Mouse (Mus musculus): ENCODE results near the gene Ireb2. TPM values are rescaled to one million over a fixed set of nuclear protein-coding genes. Genes with fewer than 3 reads are reported as not detected.

The Ireb2 gene
- polyA plus RNA-seq, 1 experiment from 2014 or later: 9.7 TPM

DNA sequence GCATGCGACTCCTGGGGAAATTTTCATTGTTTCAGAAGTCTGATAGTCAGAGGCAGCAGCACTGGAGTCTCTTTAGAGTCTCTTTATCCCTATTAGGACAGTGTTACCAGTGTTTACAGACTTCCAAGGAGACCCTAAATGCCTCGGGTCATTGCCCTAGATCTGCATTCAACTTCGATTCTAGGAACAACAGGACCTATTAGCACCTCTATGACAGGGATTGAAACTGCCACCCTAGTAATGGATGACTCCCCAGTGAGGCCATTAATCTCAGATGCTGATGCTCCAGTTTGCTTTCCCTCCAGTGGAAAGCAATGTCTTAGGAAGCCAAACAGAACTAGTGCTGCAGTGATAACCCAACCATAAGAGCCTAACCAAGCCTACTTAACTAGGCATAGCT, 6.1 kb upstream of the Ireb2 start:
- no peak for ATAC-seq (ENCODE audit: low read depth)
- Histone ChIP-seq H3K27ac (ENCODE audit: low read length) (no peak overlapping the region), H3K4me2 (ENCODE audit: low read depth, low read length) (no peak overlapping the region), H3K9me3 (replicated peaks; ENCODE audit: control insufficient read depth, low read length) (no peaks in the 10 kb centered on the region), H3K36me3 (ENCODE audit: control insufficient read depth, insufficient read depth) (no peaks in the 10 kb centered on the region), H3K9ac (ENCODE audit: low read depth, low read length) (no peak overlapping the region), H3K4me3 (ENCODE audit: low read depth, low read length) (no peak overlapping the region), H3K27me3 (ENCODE audit: control insufficient read depth, insufficient read depth, low read depth, low read length) (no peaks in the 10 kb centered on the region), H3K4me1 (ENCODE audit: control insufficient read depth, low read depth, low read length) (peaks cover 2% of the 10 kb centered on the region)
- WGBS (ENCODE audit: insufficient replicate concordance): 27% methylated on average over 3 of the region's 3 CpGs

DNA sequence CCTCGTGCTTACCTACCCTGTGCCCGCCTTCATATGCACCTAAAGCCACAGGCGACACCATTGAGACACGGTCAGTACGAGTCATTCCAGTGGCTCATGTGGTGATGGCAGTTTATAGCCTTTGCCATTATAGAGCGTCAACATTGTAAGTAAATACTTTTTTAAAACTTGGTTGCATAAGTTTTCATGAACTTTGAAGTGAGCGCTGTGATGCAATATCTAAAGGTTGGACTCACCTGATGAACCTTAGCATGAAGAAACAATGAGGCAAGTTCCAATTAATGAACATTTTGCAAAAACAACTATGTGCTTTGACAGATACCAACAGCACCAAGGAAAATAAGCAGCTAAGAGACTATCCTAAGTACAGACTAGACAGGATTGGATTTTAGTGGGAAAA, 3.1 kb upstream of the Ireb2 start:
- ATAC-seq (ENCODE audit: low read depth): no peak; the same call in 1 of the 2 replicates
- 61% methylated on average over 7 of the region's 7 CpGs for WGBS (ENCODE audit: insufficient replicate concordance)
- no peak overlapping the region for H3K9ac ChIP-seq (ENCODE audit: low read depth, low read length)
- H3K9me3 ChIP-seq (replicated peaks; ENCODE audit: control insufficient read depth, low read length): no peaks in the 10 kb centered on the region
- no peaks in the 10 kb centered on the region for H3K27me3 ChIP-seq (ENCODE audit: control insufficient read depth, insufficient read depth, low read depth, low read length)
- peaks cover 13% of the 10 kb centered on the region for H3K4me1 ChIP-seq (ENCODE audit: control insufficient read depth, low read depth, low read length)
- H3K4me3 ChIP-seq (ENCODE audit: low read depth, low read length): no peak overlapping the region
- H3K4me2 ChIP-seq (ENCODE audit: low read depth, low read length): no peak overlapping the region
- peak overlapping the region; percentile 74 for H3K27ac ChIP-seq (ENCODE audit: low read length)
- H3K36me3 ChIP-seq (ENCODE audit: control insufficient read depth, insufficient read depth): peaks cover 1% of the 10 kb centered on the region; the same call in 1 of the 2 replicates

DNA sequence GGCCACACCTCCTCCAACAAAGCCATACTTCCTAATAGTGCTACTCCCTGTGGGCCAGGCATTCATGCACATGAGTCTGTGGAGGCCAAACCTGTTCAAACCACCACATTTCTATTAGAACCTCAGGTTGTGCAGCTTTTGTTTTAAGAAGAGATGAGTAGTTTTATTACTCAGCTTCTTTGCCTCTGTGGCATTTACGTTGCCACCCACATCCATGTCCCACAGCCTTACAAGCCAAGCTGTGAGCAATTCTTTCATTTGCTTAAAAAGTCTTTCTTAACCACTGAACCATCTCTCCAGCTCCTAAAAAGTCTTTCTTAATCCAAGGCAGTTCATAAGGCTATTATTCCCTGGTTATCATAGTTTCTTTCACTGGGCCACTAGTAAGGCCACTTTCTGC, 15.2 kb downstream of the Ireb2 start:
- Histone ChIP-seq H3K4me2 (ENCODE audit: low read depth, low read length) (no peak overlapping the region), H3K27ac (ENCODE audit: low read length) (no peak overlapping the region), H3K4me1 (ENCODE audit: control insufficient read depth, low read depth, low read length) (no peaks in the 10 kb centered on the region), H3K27me3 (ENCODE audit: control insufficient read depth, insufficient read depth, low read depth, low read length) (no peaks in the 10 kb centered on the region), H3K9me3 (replicated peaks; ENCODE audit: control insufficient read depth, low read length) (no peaks in the 10 kb centered on the region), H3K4me3 (ENCODE audit: low read depth, low read length) (no peak overlapping the region), H3K9ac (ENCODE audit: low read depth, low read length) (no peak overlapping the region), H3K36me3 (ENCODE audit: control insufficient read depth, insufficient read depth) (peaks cover 9% of the 10 kb centered on the region)
- 92% methylated on average over 1 of the region's 1 CpGs for WGBS (ENCODE audit: insufficient replicate concordance)
- ATAC-seq (ENCODE audit: low read depth): no peak

DNA sequence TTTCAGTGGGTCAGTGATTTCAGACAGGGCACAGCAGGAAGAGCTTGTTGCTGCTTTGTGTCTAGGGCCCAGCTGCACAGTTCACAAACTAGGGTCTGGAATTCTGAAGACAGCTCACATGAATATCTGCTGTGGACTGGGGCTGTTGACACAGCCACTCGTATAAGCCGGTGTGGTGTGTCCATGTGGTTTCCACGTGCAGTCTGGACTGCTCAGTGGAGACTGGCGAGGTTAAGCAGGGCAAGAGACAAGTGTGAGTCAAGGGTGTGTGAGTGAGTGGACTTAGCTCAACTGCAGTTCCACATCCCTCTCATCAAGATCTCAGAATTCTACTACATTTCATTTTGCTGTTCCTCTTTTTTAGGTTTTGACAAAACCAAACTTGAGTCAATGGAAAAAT, 28.5 kb downstream of the Ireb2 start:
- ATAC-seq (ENCODE audit: low read depth): no peak
- peaks cover 19% of the 10 kb centered on the region for H3K36me3 ChIP-seq (ENCODE audit: control insufficient read depth, insufficient read depth)
- 82% methylated on average over 4 of the region's 4 CpGs for WGBS (ENCODE audit: insufficient replicate concordance)
- H3K9ac ChIP-seq (ENCODE audit: low read depth, low read length): no peak overlapping the region
- H3K4me1 ChIP-seq (ENCODE audit: control insufficient read depth, low read depth, low read length): no peaks in the 10 kb centered on the region
- H3K27ac ChIP-seq (ENCODE audit: low read length): no peak overlapping the region
- H3K9me3 ChIP-seq (replicated peaks; ENCODE audit: control insufficient read depth, low read length): no peaks in the 10 kb centered on the region
- H3K27me3 ChIP-seq (ENCODE audit: control insufficient read depth, insufficient read depth, low read depth, low read length): no peaks in the 10 kb centered on the region
- no peak overlapping the region for H3K4me2 ChIP-seq (ENCODE audit: low read depth, low read length)
- H3K4me3 ChIP-seq (ENCODE audit: low read depth, low read length): no peak overlapping the region

DNA sequence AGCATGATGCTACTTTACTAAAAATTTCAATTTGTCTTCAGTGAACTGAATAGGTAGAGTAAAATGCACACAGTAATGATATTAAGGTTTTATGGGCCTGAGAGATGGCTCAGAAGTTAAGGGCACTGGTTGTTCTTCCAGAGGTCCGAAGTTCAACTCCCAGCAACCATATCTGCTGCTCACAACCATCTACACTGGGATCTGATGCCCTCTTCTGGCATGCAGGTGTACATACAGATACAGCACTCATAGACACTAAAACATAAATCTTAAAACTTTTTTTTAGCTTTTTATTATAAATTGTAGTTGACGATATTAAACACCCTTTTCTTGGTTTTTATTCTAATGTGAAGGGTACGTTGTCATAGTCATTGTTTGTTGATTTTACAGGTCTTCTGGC, 33.5 kb downstream of the Ireb2 start:
- 74% methylated on average over 3 of the region's 3 CpGs for WGBS (ENCODE audit: insufficient replicate concordance)
- no peaks in the 10 kb centered on the region for H3K4me1 ChIP-seq (ENCODE audit: control insufficient read depth, low read depth, low read length)
- H3K4me2 ChIP-seq (ENCODE audit: low read depth, low read length): no peak overlapping the region
- no peaks in the 10 kb centered on the region for H3K27me3 ChIP-seq (ENCODE audit: control insufficient read depth, insufficient read depth, low read depth, low read length)
- no peak overlapping the region for H3K9ac ChIP-seq (ENCODE audit: low read depth, low read length)
- H3K27ac ChIP-seq (ENCODE audit: low read length): no peak overlapping the region
- H3K4me3 ChIP-seq (ENCODE audit: low read depth, low read length): no peak overlapping the region
- peaks cover 30% of the 10 kb centered on the region for H3K36me3 ChIP-seq (ENCODE audit: control insufficient read depth, insufficient read depth)
- no peaks in the 10 kb centered on the region for H3K9me3 ChIP-seq (replicated peaks; ENCODE audit: control insufficient read depth, low read length)
- ATAC-seq (ENCODE audit: low read depth): no peak

DNA sequence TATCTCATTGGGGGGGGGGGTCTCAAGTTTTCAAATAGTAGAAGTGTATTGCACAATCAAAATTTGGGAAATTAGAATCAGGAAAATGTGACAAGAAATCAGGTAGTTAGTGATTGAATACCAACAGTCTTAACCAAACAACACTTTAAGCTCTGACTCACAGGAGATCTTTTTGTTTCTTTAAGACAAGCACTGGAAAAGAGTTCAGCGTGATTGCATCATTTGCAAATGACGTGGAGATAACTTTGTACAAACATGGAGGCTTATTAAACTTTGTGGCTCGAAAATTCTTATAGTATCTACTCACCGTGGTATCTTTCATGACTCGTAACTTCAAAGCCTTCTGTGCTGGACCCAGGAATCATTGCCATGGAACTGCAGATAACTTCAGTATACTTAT, 45.9 kb downstream of the Ireb2 start:
- 77% methylated on average over 5 of the region's 5 CpGs for WGBS (ENCODE audit: insufficient replicate concordance)
- no peak overlapping the region for H3K9ac ChIP-seq (ENCODE audit: low read depth, low read length)
- no peak overlapping the region for H3K27ac ChIP-seq (ENCODE audit: low read length)
- H3K36me3 ChIP-seq (ENCODE audit: control insufficient read depth, insufficient read depth): peaks cover 12% of the 10 kb centered on the region; the same call in 1 of the 2 replicates
- H3K27me3 ChIP-seq (ENCODE audit: control insufficient read depth, insufficient read depth, low read depth, low read length): no peaks in the 10 kb centered on the region
- no peaks in the 10 kb centered on the region for H3K4me1 ChIP-seq (ENCODE audit: control insufficient read depth, low read depth, low read length)
- no peaks in the 10 kb centered on the region for H3K9me3 ChIP-seq (replicated peaks; ENCODE audit: control insufficient read depth, low read length)
- no peak overlapping the region for H3K4me3 ChIP-seq (ENCODE audit: low read depth, low read length)
- no peak overlapping the region for H3K4me2 ChIP-seq (ENCODE audit: low read depth, low read length)
- no peak for ATAC-seq (ENCODE audit: low read depth)

DNA sequence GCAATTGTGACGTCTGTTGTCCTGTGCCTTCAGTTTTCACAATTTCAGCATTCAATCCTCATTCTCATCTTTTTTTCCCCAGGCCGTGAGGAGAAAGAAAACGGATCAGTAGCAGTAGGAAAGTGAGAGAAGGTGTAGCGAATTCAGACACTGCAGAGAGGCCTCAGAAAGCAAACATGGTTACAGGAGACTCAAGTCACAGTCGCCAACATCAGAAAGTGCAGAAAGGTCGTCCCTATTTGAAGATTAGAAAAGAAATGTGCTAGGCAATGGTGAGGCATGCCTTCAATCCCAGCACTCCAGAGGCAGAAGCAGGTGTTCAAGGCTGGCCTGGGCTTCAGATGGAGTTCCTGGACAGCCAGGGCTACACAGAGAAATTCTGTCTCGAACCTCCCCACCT, 52.0 kb downstream of the Ireb2 start:
- H3K36me3 ChIP-seq (ENCODE audit: control insufficient read depth, insufficient read depth): no peaks in the 10 kb centered on the region
- no peak overlapping the region for H3K9ac ChIP-seq (ENCODE audit: low read depth, low read length)
- 56% methylated on average over 7 of the region's 7 CpGs for WGBS (ENCODE audit: insufficient replicate concordance)
- no peaks in the 10 kb centered on the region; the same call in 1 of the 2 replicates for H3K27me3 ChIP-seq (ENCODE audit: control insufficient read depth, insufficient read depth, low read depth, low read length)
- H3K27ac ChIP-seq (ENCODE audit: low read length): no peak overlapping the region
- H3K4me3 ChIP-seq (ENCODE audit: low read depth, low read length): no peak overlapping the region
- no peak for ATAC-seq (ENCODE audit: low read depth)
- no peaks in the 10 kb centered on the region for H3K4me1 ChIP-seq (ENCODE audit: control insufficient read depth, low read depth, low read length)
- no peaks in the 10 kb centered on the region for H3K9me3 ChIP-seq (replicated peaks; ENCODE audit: control insufficient read depth, low read length)
- no peak overlapping the region for H3K4me2 ChIP-seq (ENCODE audit: low read depth, low read length)

DNA sequence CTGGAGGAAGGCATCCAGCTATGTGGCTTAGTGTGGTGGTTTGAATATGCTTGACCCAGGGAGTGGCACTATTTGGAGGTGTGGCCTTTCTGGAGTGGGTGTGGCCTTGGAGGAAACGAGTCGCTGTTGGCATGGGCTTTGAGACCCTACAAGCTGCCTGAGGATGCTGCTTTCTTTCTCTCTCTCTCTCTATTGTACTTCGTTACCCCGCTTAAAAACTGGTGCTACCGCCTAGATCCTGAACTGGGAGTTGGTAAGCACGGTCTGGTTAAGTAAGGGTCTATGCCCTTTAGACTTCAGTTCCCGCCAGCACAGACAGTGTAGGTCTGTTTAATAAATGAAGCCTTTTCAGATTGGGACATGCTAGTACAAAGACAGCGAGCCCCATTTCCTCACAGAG, 52.8 kb downstream of the Ireb2 start:
- no peaks in the 10 kb centered on the region for H3K36me3 ChIP-seq (ENCODE audit: control insufficient read depth, insufficient read depth)
- WGBS (ENCODE audit: insufficient replicate concordance): 74% methylated on average over 8 of the region's 8 CpGs
- no peak overlapping the region for H3K4me3 ChIP-seq (ENCODE audit: low read depth, low read length)
- H3K4me1 ChIP-seq (ENCODE audit: control insufficient read depth, low read depth, low read length): no peaks in the 10 kb centered on the region
- H3K4me2 ChIP-seq (ENCODE audit: low read depth, low read length): peak overlapping the region; percentile 46; the same call in 1 of the 2 replicates
- no peaks in the 10 kb centered on the region for H3K9me3 ChIP-seq (replicated peaks; ENCODE audit: control insufficient read depth, low read length)
- no peaks in the 10 kb centered on the region; the same call in 1 of the 2 replicates for H3K27me3 ChIP-seq (ENCODE audit: control insufficient read depth, insufficient read depth, low read depth, low read length)
- H3K9ac ChIP-seq (ENCODE audit: low read depth, low read length): no peak overlapping the region
- no peak overlapping the region for H3K27ac ChIP-seq (ENCODE audit: low read length)
- ATAC-seq (ENCODE audit: low read depth): no peak

DNA sequence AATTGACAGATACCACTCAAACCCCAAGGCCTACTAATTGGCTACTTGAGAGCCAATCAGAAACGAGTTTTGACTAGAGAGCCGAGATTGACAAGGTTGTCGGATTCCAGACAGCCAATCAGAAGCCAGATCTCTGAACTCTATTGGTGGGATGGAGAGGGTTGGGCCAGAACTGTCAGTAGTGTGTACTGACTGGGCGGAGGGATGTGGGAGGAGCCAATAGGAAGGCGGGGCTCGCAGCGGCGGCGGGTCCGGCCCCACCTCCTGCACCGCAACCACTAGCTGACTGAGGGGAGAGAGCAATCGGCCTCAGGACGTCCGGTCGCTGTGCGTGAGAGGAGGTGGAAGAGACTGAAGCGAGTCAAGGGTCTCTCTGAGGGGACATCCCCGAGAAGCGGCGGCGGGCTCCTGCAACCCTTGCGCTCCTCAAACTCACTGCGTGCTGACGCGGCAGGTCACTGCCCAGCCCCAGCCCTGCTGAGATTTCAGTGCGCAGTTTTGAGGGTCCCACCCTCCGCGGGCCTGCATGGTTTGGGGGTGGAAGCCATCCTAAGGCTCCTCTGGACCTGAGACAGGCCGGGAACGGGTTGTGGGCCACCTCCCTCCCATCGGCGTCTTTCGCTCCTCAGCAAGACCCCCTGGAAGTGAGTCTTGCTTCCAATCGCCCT, 53.6 kb downstream of the Ireb2 start, which contains the start of gene Hykk:
Gene Hykk, plus strand, starts transcription at position 274 of the 668 bp plus-strand sequence.
- H3K27me3 ChIP-seq (ENCODE audit: control insufficient read depth, insufficient read depth, low read depth, low read length): no peaks in the 10 kb centered on the region; the same call in 1 of the 2 replicates
- H3K4me1 ChIP-seq (ENCODE audit: control insufficient read depth, low read depth, low read length): no peaks in the 10 kb centered on the region
- no peak within 1 kb of the TSS for H3K27ac ChIP-seq (ENCODE audit: low read length)
- ATAC-seq (ENCODE audit: low read depth): peak; percentile 95
- peak within 1 kb of the TSS; percentile 37 for H3K9ac ChIP-seq (ENCODE audit: low read depth, low read length)
- WGBS (ENCODE audit: insufficient replicate concordance): 2% methylated on average over 34 of the region's 34 CpGs
- no peaks in the 10 kb centered on the region for H3K36me3 ChIP-seq (ENCODE audit: control insufficient read depth, insufficient read depth)
- peak within 1 kb of the TSS; percentile 55 for H3K4me3 ChIP-seq (ENCODE audit: low read depth, low read length)
- H3K9me3 ChIP-seq (replicated peaks; ENCODE audit: control insufficient read depth, low read length): no peaks in the 10 kb centered on the region
- H3K4me2 ChIP-seq (ENCODE audit: low read depth, low read length): peak within 1 kb of the TSS; percentile 46

Data from liver, embryonic 16.5 days (tissue).